Mouse (Mus musculus): ENCODE results near the gene Ppp1r15a. TPM values are rescaled to one million over a fixed set of nuclear protein-coding genes. Genes with fewer than 3 reads are reported as not detected.
A peak's percentile ranks its signal among the peaks of the same experiment; 100 is the strongest.

Gene Ppp1r15a
- polyA plus RNA-seq, 1 experiment from 2014 or later, result 13.1 TPM

GRCm38 (mm10) chr7:45492951-45493350 lies 33.1 kb downstream of the Ppp1r15a start:
- H3K4me2 ChIP-seq (ENCODE audit: low read length), result no peak overlapping the region
- DNase-seq (ENCODE audit: low spot score), result no peak
- H3K27me3 ChIP-seq (replicated peaks; ENCODE audit: control insufficient read depth, insufficient read depth, low read length), result no peaks in the 10 kb centered on the region
- no peaks in the 10 kb centered on the region; the same call in 1 of the 2 replicates for H3K4me1 ChIP-seq (ENCODE audit: control insufficient read depth, insufficient read depth, low read length)
- H3K9ac ChIP-seq (ENCODE audit: low read length), result no peak overlapping the region
- no peak overlapping the region for H3K27ac ChIP-seq (ENCODE audit: low read depth, low read length)
- peaks cover 60% of the 10 kb centered on the region for H3K36me3 ChIP-seq (ENCODE audit: control insufficient read depth, insufficient read depth, low read length)
- no peaks in the 10 kb centered on the region for H3K9me3 ChIP-seq (replicated peaks; ENCODE audit: control insufficient read depth, low read length)
- 96% methylated on average over 5 of the region's 5 CpGs for WGBS
- no peak overlapping the region for H3K4me3 ChIP-seq (ENCODE audit: low read depth, low read length)
- ATAC-seq, result no peak

- WGBS, result 96% methylated on average over 8 of the region's 8 CpGs
- DNase-seq (ENCODE audit: low spot score), result no peak
- Histone ChIP-seq H3K4me2 (ENCODE audit: low read length) (no peak overlapping the region), H3K4me3 (ENCODE audit: low read depth, low read length) (no peak overlapping the region), H3K27me3 (replicated peaks; ENCODE audit: control insufficient read depth, insufficient read depth, low read length) (no peaks in the 10 kb centered on the region), H3K4me1 (ENCODE audit: control insufficient read depth, insufficient read depth, low read length) (no peaks in the 10 kb centered on the region; the same call in 1 of the 2 replicates), H3K36me3 (ENCODE audit: control insufficient read depth, insufficient read depth, low read length) (peaks cover 54% of the 10 kb centered on the region), H3K9me3 (replicated peaks; ENCODE audit: control insufficient read depth, low read length) (no peaks in the 10 kb centered on the region), H3K9ac (ENCODE audit: low read length) (no peak overlapping the region), H3K27ac (ENCODE audit: low read depth, low read length) (no peak overlapping the region)
- no peak for ATAC-seq
These were observed 33.7 kb downstream of the Ppp1r15a start for GRCm38 (mm10) chr7:45492225-45492844.

- H3K9ac ChIP-seq (ENCODE audit: low read length), result no peak overlapping the region
- H3K27me3 ChIP-seq (replicated peaks; ENCODE audit: control insufficient read depth, insufficient read depth, low read length), result no peaks in the 10 kb centered on the region
- H3K9me3 ChIP-seq (replicated peaks; ENCODE audit: control insufficient read depth, low read length), result no peaks in the 10 kb centered on the region
- ATAC-seq (no peak), DNase-seq (ENCODE audit: low spot score) (no peak)
- no peaks in the 10 kb centered on the region; the same call in 1 of the 2 replicates for H3K4me1 ChIP-seq (ENCODE audit: control insufficient read depth, insufficient read depth, low read length)
- H3K27ac ChIP-seq (ENCODE audit: low read depth, low read length), result no peak overlapping the region
- no peak overlapping the region for H3K4me3 ChIP-seq (ENCODE audit: low read depth, low read length)
- peaks cover 43% of the 10 kb centered on the region for H3K36me3 ChIP-seq (ENCODE audit: control insufficient read depth, insufficient read depth, low read length)
- H3K4me2 ChIP-seq (ENCODE audit: low read length), result no peak overlapping the region
- 23% methylated on average over 3 of the region's 3 CpGs for WGBS
These were observed 34.8 kb downstream of the Ppp1r15a start for GRCm38 (mm10) chr7:45491264-45491663.

- H3K36me3 ChIP-seq (ENCODE audit: control insufficient read depth, insufficient read depth, low read length), result peaks cover 38% of the 10 kb centered on the region
- no peak for DNase-seq (ENCODE audit: low spot score)
- no peak overlapping the region for H3K4me2 ChIP-seq (ENCODE audit: low read length)
- ATAC-seq, result 0 out of 2 replicates have a peak, but pooled peaks have one; percentile 19
- 58% methylated on average over 9 of the region's 9 CpGs for WGBS
- H3K9ac ChIP-seq (ENCODE audit: low read length), result no peak overlapping the region
- no peak overlapping the region for H3K4me3 ChIP-seq (ENCODE audit: low read depth, low read length)
- no peaks in the 10 kb centered on the region for H3K9me3 ChIP-seq (replicated peaks; ENCODE audit: control insufficient read depth, low read length)
- H3K4me1 ChIP-seq (ENCODE audit: control insufficient read depth, insufficient read depth, low read length), result no peaks in the 10 kb centered on the region; the same call in 1 of the 2 replicates
- no peaks in the 10 kb centered on the region for H3K27me3 ChIP-seq (replicated peaks; ENCODE audit: control insufficient read depth, insufficient read depth, low read length)
- no peak overlapping the region for H3K27ac ChIP-seq (ENCODE audit: low read depth, low read length)
These were observed 35.2 kb downstream of the Ppp1r15a start for GRCm38 (mm10) chr7:45490822-45491221.

- DNase-seq (ENCODE audit: low spot score) (no peak), ATAC-seq (no peak)
- no peaks in the 10 kb centered on the region for H3K9me3 ChIP-seq (replicated peaks; ENCODE audit: control insufficient read depth, low read length)
- no peak overlapping the region for H3K27ac ChIP-seq (ENCODE audit: low read depth, low read length)
- peaks cover 26% of the 10 kb centered on the region for H3K36me3 ChIP-seq (ENCODE audit: control insufficient read depth, insufficient read depth, low read length)
- WGBS, result 89% methylated on average over 7 of the region's 7 CpGs
- no peak overlapping the region for H3K9ac ChIP-seq (ENCODE audit: low read length)
- no peak overlapping the region for H3K4me2 ChIP-seq (ENCODE audit: low read length)
- H3K4me3 ChIP-seq (ENCODE audit: low read depth, low read length), result no peak overlapping the region
- H3K4me1 ChIP-seq (ENCODE audit: control insufficient read depth, insufficient read depth, low read length), result no peaks in the 10 kb centered on the region; the same call in 1 of the 2 replicates
- H3K27me3 ChIP-seq (replicated peaks; ENCODE audit: control insufficient read depth, insufficient read depth, low read length), result no peaks in the 10 kb centered on the region
These were observed 36.5 kb downstream of the Ppp1r15a start for GRCm38 (mm10) chr7:45489578-45489977.

GRCm38 (mm10) chr7:45488293-45489204 lies 37.5 kb downstream of the Ppp1r15a start, which contains the start of gene Dhdh:
TSS of gene Dhdh (minus strand) at chr7:45488805.
- Histone ChIP-seq H3K27me3 (replicated peaks; ENCODE audit: control insufficient read depth, insufficient read depth, low read length) (no peaks in the 10 kb centered on the region), H3K9ac (ENCODE audit: low read length) (peak within 1 kb of the TSS; percentile 68), H3K4me2 (ENCODE audit: low read length) (peak within 1 kb of the TSS; percentile 63), H3K27ac (ENCODE audit: low read depth, low read length) (peak within 1 kb of the TSS; percentile 46), H3K4me3 (ENCODE audit: low read depth, low read length) (peak within 1 kb of the TSS; percentile 38), H3K9me3 (replicated peaks; ENCODE audit: control insufficient read depth, low read length) (no peaks in the 10 kb centered on the region), H3K36me3 (ENCODE audit: control insufficient read depth, insufficient read depth, low read length) (peaks cover 16% of the 10 kb centered on the region), H3K4me1 (ENCODE audit: control insufficient read depth, insufficient read depth, low read length) (no peaks in the 10 kb centered on the region; the same call in 1 of the 2 replicates)
- DNase-seq (ENCODE audit: low spot score), result peak; percentile 36
- peak; percentile 69 for ATAC-seq
- WGBS, result 7% methylated on average over 37 of the region's 38 CpGs

GRCm38 (mm10) chr7:45487861-45488292 lies 38.2 kb downstream of the Ppp1r15a start:
- peak; percentile 53 for ATAC-seq
- no peaks in the 10 kb centered on the region for H3K9me3 ChIP-seq (replicated peaks; ENCODE audit: control insufficient read depth, low read length)
- H3K27me3 ChIP-seq (replicated peaks; ENCODE audit: control insufficient read depth, insufficient read depth, low read length), result no peaks in the 10 kb centered on the region
- H3K4me2 ChIP-seq (ENCODE audit: low read length), result peak overlapping the region; percentile 63
- peak; percentile 27 for DNase-seq (ENCODE audit: low spot score)
- H3K36me3 ChIP-seq (ENCODE audit: control insufficient read depth, insufficient read depth, low read length), result peaks cover 9% of the 10 kb centered on the region; the same call in 1 of the 2 replicates
- peak overlapping the region; percentile 38 for H3K4me3 ChIP-seq (ENCODE audit: low read depth, low read length)
- H3K9ac ChIP-seq (ENCODE audit: low read length), result peak overlapping the region; percentile 68
- 16% methylated on average over 11 of the region's 11 CpGs for WGBS
- H3K27ac ChIP-seq (ENCODE audit: low read depth, low read length), result peak overlapping the region; percentile 46
- no peaks in the 10 kb centered on the region; the same call in 1 of the 2 replicates for H3K4me1 ChIP-seq (ENCODE audit: control insufficient read depth, insufficient read depth, low read length)

GRCm38 (mm10) chr7:45486761-45487415 lies 39.2 kb downstream of the Ppp1r15a start, which contains the start of gene Gm45808:
TSS of gene Gm45808 (minus strand) at chr7:45486811.
- no peak within 1 kb of the TSS for H3K4me2 ChIP-seq (ENCODE audit: low read length)
- WGBS, result 77% methylated on average over 12 of the region's 12 CpGs
- DNase-seq (ENCODE audit: low spot score) (no peak), ATAC-seq (no peak)
- peaks cover under 1% of the 10 kb centered on the region; the same call in 1 of the 2 replicates for H3K36me3 ChIP-seq (ENCODE audit: control insufficient read depth, insufficient read depth, low read length)
- no peaks in the 10 kb centered on the region for H3K27me3 ChIP-seq (replicated peaks; ENCODE audit: control insufficient read depth, insufficient read depth, low read length)
- no peak within 1 kb of the TSS for H3K27ac ChIP-seq (ENCODE audit: low read depth, low read length)
- H3K4me3 ChIP-seq (ENCODE audit: low read depth, low read length), result no peak within 1 kb of the TSS
- H3K9me3 ChIP-seq (replicated peaks; ENCODE audit: control insufficient read depth, low read length), result no peaks in the 10 kb centered on the region
- no peak within 1 kb of the TSS for H3K9ac ChIP-seq (ENCODE audit: low read length)
- H3K4me1 ChIP-seq (ENCODE audit: control insufficient read depth, insufficient read depth, low read length), result no peaks in the 10 kb centered on the region; the same call in 1 of the 2 replicates
